Mouse (Mus musculus): Measurements from ENCODE around the gene Rsad1. TPM values are rescaled to one million over a fixed set of nuclear protein-coding genes. Genes with fewer than 3 reads are reported as not detected.

The Rsad1 gene
- polyA plus RNA-seq, 1 experiment from 2014 or later = 4.6 TPM

DNA sequence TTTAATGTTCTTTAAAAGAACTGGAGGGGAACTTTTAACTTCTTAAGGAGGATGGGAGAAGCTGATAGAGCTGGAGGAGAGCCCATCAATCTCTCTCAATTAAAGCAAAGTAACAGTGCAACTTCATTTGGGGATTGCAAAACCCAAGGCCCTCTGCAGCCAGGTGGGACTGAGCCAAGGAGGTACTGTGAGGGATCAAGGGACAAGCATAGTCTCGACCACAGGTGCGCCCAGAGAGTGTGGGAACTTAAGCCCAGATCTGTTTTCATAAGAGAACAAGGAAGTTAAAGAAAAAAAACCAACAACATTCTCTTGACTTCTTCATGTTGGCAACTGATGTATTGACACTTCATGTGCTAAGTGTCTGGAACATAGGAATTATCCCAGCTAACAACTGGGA lies 26.0 kb upstream of the Rsad1 start:
- Histone ChIP-seq H3K4me1 (ENCODE audit: control insufficient read depth, insufficient read depth, low read length) (no peaks in the 10 kb centered on the region), H3K4me2 (no peak overlapping the region), H3K27me3 (ENCODE audit: control insufficient read depth, insufficient read depth, low read length) (no peaks in the 10 kb centered on the region), H3K9ac (ENCODE audit: low read depth, low read length) (no peak overlapping the region), H3K9me3 (replicated peaks; ENCODE audit: control insufficient read depth, low read length) (no peaks in the 10 kb centered on the region), H3K36me3 (ENCODE audit: control insufficient read depth, insufficient read depth, low read length) (no peaks in the 10 kb centered on the region), H3K27ac (ENCODE audit: low read depth, low read length) (no peak overlapping the region), H3K4me3 (ENCODE audit: low read depth, low read length) (no peak overlapping the region)
- ATAC-seq (replicated peaks; ENCODE audit: insufficient number of reproducible peaks, low FRiP score, low TSS enrichment) = no peak
- 65% methylated on average over 2 of the region's 2 CpGs for WGBS (ENCODE audit: insufficient replicate concordance)

DNA sequence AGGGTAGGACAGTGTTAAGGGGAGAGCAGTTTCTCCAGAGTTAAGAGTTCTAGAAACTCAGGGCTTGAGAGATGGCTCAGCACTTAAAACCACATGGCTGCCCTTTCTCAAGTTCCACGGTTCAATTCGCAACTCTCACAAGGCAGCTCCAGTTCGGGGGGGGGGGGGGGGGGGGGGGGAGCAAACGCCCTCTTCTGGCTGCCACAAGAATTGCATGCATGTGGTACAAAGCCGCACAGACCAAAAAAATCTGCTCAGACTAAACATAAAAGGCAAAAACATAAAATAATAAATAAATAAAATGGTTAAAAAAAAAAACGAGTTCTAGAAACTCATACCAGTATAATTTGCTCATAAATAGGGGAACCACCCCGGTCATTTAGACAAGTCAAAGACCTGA lies 25.5 kb upstream of the Rsad1 start:
- Histone ChIP-seq H3K27me3 (ENCODE audit: control insufficient read depth, insufficient read depth, low read length) (no peaks in the 10 kb centered on the region), H3K4me3 (ENCODE audit: low read depth, low read length) (no peak overlapping the region), H3K9me3 (replicated peaks; ENCODE audit: control insufficient read depth, low read length) (no peaks in the 10 kb centered on the region), H3K9ac (ENCODE audit: low read depth, low read length) (no peak overlapping the region), H3K36me3 (ENCODE audit: control insufficient read depth, insufficient read depth, low read length) (no peaks in the 10 kb centered on the region), H3K27ac (ENCODE audit: low read depth, low read length) (no peak overlapping the region), H3K4me2 (no peak overlapping the region), H3K4me1 (ENCODE audit: control insufficient read depth, insufficient read depth, low read length) (no peaks in the 10 kb centered on the region)
- ATAC-seq (replicated peaks; ENCODE audit: insufficient number of reproducible peaks, low FRiP score, low TSS enrichment) = no peak
- WGBS (ENCODE audit: insufficient replicate concordance) = 30% methylated on average over 6 of the region's 7 CpGs

GRCm38 (mm10) chr11:94571850-94572249 lies 22.8 kb upstream of the Rsad1 start:
- 83% methylated on average over 1 of the region's 1 CpGs for WGBS (ENCODE audit: insufficient replicate concordance)
- peaks cover 4% of the 10 kb centered on the region for H3K27me3 ChIP-seq (ENCODE audit: control insufficient read depth, insufficient read depth, low read length)
- no peak overlapping the region for H3K9ac ChIP-seq (ENCODE audit: low read depth, low read length)
- no peaks in the 10 kb centered on the region for H3K4me1 ChIP-seq (ENCODE audit: control insufficient read depth, insufficient read depth, low read length)
- ATAC-seq (replicated peaks; ENCODE audit: insufficient number of reproducible peaks, low FRiP score, low TSS enrichment) = 0 out of 2 replicates have a peak, but pooled peaks have one; percentile 5
- no peak overlapping the region for H3K4me3 ChIP-seq (ENCODE audit: low read depth, low read length)
- H3K27ac ChIP-seq (ENCODE audit: low read depth, low read length) = no peak overlapping the region
- H3K36me3 ChIP-seq (ENCODE audit: control insufficient read depth, insufficient read depth, low read length) = no peaks in the 10 kb centered on the region
- no peak overlapping the region for H3K4me2 ChIP-seq
- no peaks in the 10 kb centered on the region for H3K9me3 ChIP-seq (replicated peaks; ENCODE audit: control insufficient read depth, low read length)

- Histone ChIP-seq H3K36me3 (ENCODE audit: control insufficient read depth, insufficient read depth, low read length) (no peaks in the 10 kb centered on the region), H3K4me1 (ENCODE audit: control insufficient read depth, insufficient read depth, low read length) (no peaks in the 10 kb centered on the region), H3K4me3 (ENCODE audit: low read depth, low read length) (no peak overlapping the region), H3K9ac (ENCODE audit: low read depth, low read length) (no peak overlapping the region), H3K4me2 (no peak overlapping the region), H3K27me3 (ENCODE audit: control insufficient read depth, insufficient read depth, low read length) (peaks cover 13% of the 10 kb centered on the region), H3K27ac (ENCODE audit: low read depth, low read length) (no peak overlapping the region), H3K9me3 (replicated peaks; ENCODE audit: control insufficient read depth, low read length) (no peaks in the 10 kb centered on the region)
- 46% methylated on average over 9 of the region's 9 CpGs for WGBS (ENCODE audit: insufficient replicate concordance)
- ATAC-seq (replicated peaks; ENCODE audit: insufficient number of reproducible peaks, low FRiP score, low TSS enrichment) = no peak
These were observed 21.6 kb upstream of the Rsad1 start for GRCm38 (mm10) chr11:94570612-94571011.

DNA sequence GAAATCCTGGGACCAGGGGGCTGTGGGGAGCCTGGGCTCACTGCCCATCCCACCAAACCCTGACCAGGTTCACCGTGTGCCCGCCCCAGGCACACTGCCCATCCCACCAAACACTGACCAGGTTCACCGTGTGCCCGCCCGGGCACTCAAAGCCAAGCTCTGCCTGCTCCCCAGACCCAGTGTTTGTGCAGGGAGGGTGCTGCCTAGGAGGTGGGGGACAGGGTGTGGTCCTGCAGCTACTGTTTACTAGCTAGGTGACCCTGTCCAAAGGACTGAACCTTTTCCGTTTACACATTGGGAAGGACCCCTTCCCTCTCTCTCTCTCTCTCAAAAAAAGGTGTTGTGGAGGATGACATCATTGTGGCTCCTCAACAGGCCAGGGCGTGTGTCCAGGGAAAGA lies 18.3 kb upstream of the Rsad1 start:
- Histone ChIP-seq H3K27ac (ENCODE audit: low read depth, low read length) (no peak overlapping the region), H3K4me3 (ENCODE audit: low read depth, low read length) (no peak overlapping the region), H3K36me3 (ENCODE audit: control insufficient read depth, insufficient read depth, low read length) (no peaks in the 10 kb centered on the region), H3K4me1 (ENCODE audit: control insufficient read depth, insufficient read depth, low read length) (peaks cover 12% of the 10 kb centered on the region), H3K9ac (ENCODE audit: low read depth, low read length) (no peak overlapping the region), H3K9me3 (replicated peaks; ENCODE audit: control insufficient read depth, low read length) (no peaks in the 10 kb centered on the region), H3K27me3 (ENCODE audit: control insufficient read depth, insufficient read depth, low read length) (peaks cover 30% of the 10 kb centered on the region), H3K4me2 (no peak overlapping the region)
- ATAC-seq (replicated peaks; ENCODE audit: insufficient number of reproducible peaks, low FRiP score, low TSS enrichment) = no peak
- 88% methylated on average over 7 of the region's 7 CpGs for WGBS (ENCODE audit: insufficient replicate concordance)

GRCm38 (mm10) chr11:94566534-94566933 lies 17.5 kb upstream of the Rsad1 start:
- 41% methylated on average over 6 of the region's 6 CpGs for WGBS (ENCODE audit: insufficient replicate concordance)
- ATAC-seq (replicated peaks; ENCODE audit: insufficient number of reproducible peaks, low FRiP score, low TSS enrichment) = no peak

DNA sequence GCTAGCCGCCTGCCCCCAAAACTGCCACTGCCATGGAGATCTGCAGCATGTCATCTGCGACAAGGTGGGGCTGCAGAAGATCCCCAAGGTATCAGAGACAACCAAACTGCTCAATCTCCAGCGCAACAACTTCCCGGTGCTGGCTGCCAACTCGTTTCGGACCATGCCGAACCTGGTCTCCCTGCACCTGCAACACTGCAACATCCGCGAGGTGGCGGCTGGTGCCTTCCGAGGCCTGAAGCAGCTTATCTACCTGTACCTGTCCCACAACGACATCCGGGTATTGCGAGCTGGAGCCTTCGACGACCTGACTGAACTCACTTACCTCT lies 16.1 kb upstream of the Rsad1 start:
- peaks cover 12% of the 10 kb centered on the region for H3K4me1 ChIP-seq (ENCODE audit: control insufficient read depth, insufficient read depth, low read length)
- H3K9me3 ChIP-seq (replicated peaks; ENCODE audit: control insufficient read depth, low read length) = no peaks in the 10 kb centered on the region
- no peak overlapping the region; the same call in 1 of the 2 replicates for H3K9ac ChIP-seq (ENCODE audit: low read depth, low read length)
- peak overlapping the region; percentile 38 for H3K4me3 ChIP-seq (ENCODE audit: low read depth, low read length)
- WGBS (ENCODE audit: insufficient replicate concordance) = 9% methylated on average over 16 of the region's 16 CpGs
- H3K36me3 ChIP-seq (ENCODE audit: control insufficient read depth, insufficient read depth, low read length) = no peaks in the 10 kb centered on the region
- H3K27me3 ChIP-seq (ENCODE audit: control insufficient read depth, insufficient read depth, low read length) = peaks cover 30% of the 10 kb centered on the region
- no peak for ATAC-seq (replicated peaks; ENCODE audit: insufficient number of reproducible peaks, low FRiP score, low TSS enrichment)
- H3K4me2 ChIP-seq = peak overlapping the region; percentile 71
- H3K27ac ChIP-seq (ENCODE audit: low read depth, low read length) = no peak overlapping the region

More at GRCm38 (mm10) chr11:94566534-94566933, 17.5 kb upstream of the Rsad1 start:
- H3K4me1 ChIP-seq (ENCODE audit: control insufficient read depth, insufficient read depth, low read length) = peaks cover 12% of the 10 kb centered on the region
- H3K27me3 ChIP-seq (ENCODE audit: control insufficient read depth, insufficient read depth, low read length) = peaks cover 30% of the 10 kb centered on the region
- no peak overlapping the region for H3K9ac ChIP-seq (ENCODE audit: low read depth, low read length)
- H3K9me3 ChIP-seq (replicated peaks; ENCODE audit: control insufficient read depth, low read length) = no peaks in the 10 kb centered on the region
- H3K4me2 ChIP-seq = no peak overlapping the region
- H3K36me3 ChIP-seq (ENCODE audit: control insufficient read depth, insufficient read depth, low read length) = no peaks in the 10 kb centered on the region
- H3K4me3 ChIP-seq (ENCODE audit: low read depth, low read length) = no peak overlapping the region
- H3K27ac ChIP-seq (ENCODE audit: low read depth, low read length) = no peak overlapping the region

DNA sequence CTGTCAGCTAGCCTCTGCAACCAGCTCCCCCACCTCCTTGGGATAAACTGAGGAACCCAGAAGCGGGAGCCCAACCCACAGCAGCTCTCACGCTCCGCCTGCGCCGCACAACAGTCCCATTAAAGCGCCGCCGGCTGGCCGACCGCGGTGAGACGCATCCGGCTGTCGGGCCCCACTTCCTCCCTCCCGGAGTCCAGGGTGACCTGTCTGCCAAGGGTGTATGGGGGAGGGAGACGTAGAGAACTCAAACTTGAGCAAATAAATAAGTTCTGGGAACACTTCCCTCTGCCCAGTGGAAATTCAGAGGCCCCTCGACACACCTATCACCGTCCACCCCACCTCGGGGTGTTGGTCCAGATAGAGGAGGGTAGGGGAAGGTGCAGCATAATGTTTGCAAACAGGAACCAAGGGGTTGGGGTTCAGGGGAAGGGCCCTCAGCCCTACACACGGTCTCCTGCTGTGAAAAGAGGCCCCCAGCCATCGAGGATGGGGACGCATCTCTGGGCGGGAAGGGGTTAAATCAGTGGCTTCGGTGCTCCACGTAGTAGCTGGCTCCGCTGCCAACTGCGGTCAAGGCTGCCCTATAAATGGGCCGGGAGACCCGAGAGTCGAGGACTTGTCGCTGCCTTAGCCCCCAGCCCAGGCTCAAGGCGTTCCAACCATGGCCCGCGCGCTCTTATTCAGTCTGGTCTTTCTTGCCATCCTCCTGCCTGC lies 15.5 kb upstream of the Rsad1 start, which contains the start of gene Chad:
Chad (plus strand) TSS at position 611 of the 714 bp plus-strand sequence.
- 2% methylated on average over 35 of the region's 35 CpGs for WGBS (ENCODE audit: insufficient replicate concordance)
- peak within 1 kb of the TSS; percentile 38 for H3K4me3 ChIP-seq (ENCODE audit: low read depth, low read length)
- H3K36me3 ChIP-seq (ENCODE audit: control insufficient read depth, insufficient read depth, low read length) = no peaks in the 10 kb centered on the region
- ATAC-seq (replicated peaks; ENCODE audit: insufficient number of reproducible peaks, low FRiP score, low TSS enrichment) = 0 out of 2 replicates have a peak, but pooled peaks have one; percentile 21
- no peak within 1 kb of the TSS for H3K27ac ChIP-seq (ENCODE audit: low read depth, low read length)
- no peaks in the 10 kb centered on the region for H3K9me3 ChIP-seq (replicated peaks; ENCODE audit: control insufficient read depth, low read length)
- peaks cover 30% of the 10 kb centered on the region for H3K27me3 ChIP-seq (ENCODE audit: control insufficient read depth, insufficient read depth, low read length)
- H3K4me1 ChIP-seq (ENCODE audit: control insufficient read depth, insufficient read depth, low read length) = peaks cover 12% of the 10 kb centered on the region
- peak within 1 kb of the TSS; percentile 59 for H3K9ac ChIP-seq (ENCODE audit: low read depth, low read length)
- peak within 1 kb of the TSS; percentile 71 for H3K4me2 ChIP-seq

DNA sequence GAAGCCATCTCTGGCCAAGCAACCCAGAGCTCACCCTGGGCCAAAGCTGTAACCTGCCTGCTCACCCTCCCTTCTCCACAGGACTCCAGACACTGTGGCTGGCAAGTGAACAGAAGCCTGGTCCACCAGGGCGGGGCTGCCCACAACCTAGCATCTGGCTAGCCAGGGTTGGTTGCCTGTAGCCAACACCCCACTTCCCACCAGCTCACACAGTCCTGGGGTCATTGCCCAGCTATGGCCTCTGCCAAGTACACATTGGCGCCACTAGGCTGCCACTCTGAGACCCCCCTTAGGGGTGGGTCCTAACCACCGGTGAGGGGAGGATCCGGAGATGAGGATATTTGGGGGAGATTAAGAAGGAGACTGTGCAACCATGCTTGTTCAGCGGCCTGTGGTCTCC lies 14.8 kb upstream of the Rsad1 start:
- H3K27ac ChIP-seq (ENCODE audit: low read depth, low read length) = no peak overlapping the region
- peaks cover 30% of the 10 kb centered on the region for H3K27me3 ChIP-seq (ENCODE audit: control insufficient read depth, insufficient read depth, low read length)
- no peak overlapping the region; the same call in 1 of the 2 replicates for H3K4me3 ChIP-seq (ENCODE audit: low read depth, low read length)
- 0 out of 2 replicates have a peak, but pooled peaks have one; percentile 40 for ATAC-seq (replicated peaks; ENCODE audit: insufficient number of reproducible peaks, low FRiP score, low TSS enrichment)
- WGBS (ENCODE audit: insufficient replicate concordance) = 40% methylated on average over 5 of the region's 5 CpGs
- H3K9me3 ChIP-seq (replicated peaks; ENCODE audit: control insufficient read depth, low read length) = no peaks in the 10 kb centered on the region
- H3K4me1 ChIP-seq (ENCODE audit: control insufficient read depth, insufficient read depth, low read length) = peaks cover 12% of the 10 kb centered on the region
- no peaks in the 10 kb centered on the region for H3K36me3 ChIP-seq (ENCODE audit: control insufficient read depth, insufficient read depth, low read length)
- H3K9ac ChIP-seq (ENCODE audit: low read depth, low read length) = peak overlapping the region; percentile 59; the same call in 1 of the 2 replicates
- H3K4me2 ChIP-seq = peak overlapping the region; percentile 71

All from heart, embryonic 11.5 days (tissue).